Mouse (Mus musculus) thymus, adult 2 months (tissue): ENCODE measurements around the gene Purb.

Source experiments
- CTCF ChIP-seq: fragments of 200-500 bp; IDR thresholded peaks from 2 replicates; pipeline ENCODE4 v1.5.1; 2012; ENCODE audit warnings: mild to moderate bottlenecking, control low read depth, low read length, moderate library complexity, borderline replicate concordance; ENCODE audit not compliant: control insufficient read depth, poor library complexity, insufficient read depth; ENCODE audit errors: extremely low read depth
- POLR2A ChIP-seq: fragments of 200-500 bp; IDR thresholded peaks from 2 replicates; pipeline ENCODE4 v1.6.1; 2012; ENCODE audit warnings: mild to moderate bottlenecking, low read length, control low read depth, moderate library complexity; ENCODE audit not compliant: control insufficient read depth, poor library complexity, insufficient read depth; ENCODE audit errors: extremely low read depth

DNA sequence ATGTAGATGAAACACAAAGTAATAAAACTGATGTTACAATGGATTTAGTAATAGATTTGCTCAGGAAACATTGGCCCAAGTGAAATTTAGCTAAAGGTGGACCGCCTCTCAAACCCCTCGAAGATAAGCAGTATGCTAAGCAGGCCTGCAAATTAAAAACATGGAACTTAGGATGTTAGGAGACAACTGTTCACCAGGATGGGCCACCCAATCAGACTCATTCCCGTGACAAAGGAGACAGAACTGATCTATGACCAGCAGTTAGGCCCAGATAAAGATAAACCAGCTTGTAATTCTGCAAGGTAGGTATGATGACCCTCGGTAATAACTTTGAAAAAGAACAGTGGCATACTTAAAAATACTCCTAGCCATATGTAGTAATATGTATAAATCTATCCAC lies 32.6 kb downstream of the Purb start:
- TF ChIP-seq CTCF (no peak), POLR2A (no peak)
